Mouse (Mus musculus) liver, embryonic 13.5 days (tissue): ENCODE measurements around the gene Hamp. TPM values are rescaled to one million over a fixed set of nuclear protein-coding genes. Genes with fewer than 3 reads are reported as not detected.
"Not testable (repeated sequence)": the region's sequence is repeated elsewhere in the genome, so short reads cannot be mapped to it uniquely, and the experiment has no call there.

Experiments used
- ATAC-seq: fragments of 200-750 bp; cut with Nextera tagmentation; 2 replicates; pipeline ENCODE4 v1.8.0; 2017; ENCODE audit warnings: low read depth, mild to moderate bottlenecking, moderate number of reproducible peaks, moderate library complexity
- DNase-seq: peaks from one replicate; pipeline ENCODE4 v3.0.0; 2022
- H3K27ac ChIP-seq: fragments of 300-500 bp; sonication (generic); 2 replicates; pipeline ENCODE4 v1.5.1; 2015; ENCODE audit warnings: moderate library complexity, mild to moderate bottlenecking, inconsistent platforms
- H3K27me3 ChIP-seq: fragments of 300-500 bp; sonication (generic); 2 replicates; pipeline ENCODE4 v1.6.1; 2015; ENCODE audit warnings: mild to moderate bottlenecking, inconsistent platforms
- H3K36me3 ChIP-seq: fragments of 300-500 bp; sonication (generic); 2 replicates; pipeline ENCODE4 v1.6.1; 2015; ENCODE audit warnings: mild to moderate bottlenecking, inconsistent platforms
- H3K4me1 ChIP-seq: fragments of 300-500 bp; sonication (generic); replicated peaks from 2 replicates; pipeline ENCODE4 v1.6.1; 2015; ENCODE audit warnings: inconsistent platforms
- H3K4me2 ChIP-seq: fragments of 300-500 bp; sonication (generic); 2 replicates; pipeline ENCODE4 v1.6.1; 2015; ENCODE audit warnings: inconsistent platforms, mild to moderate bottlenecking, moderate library complexity
- H3K4me3 ChIP-seq: fragments of 300-500 bp; sonication (generic); replicated peaks from 2 replicates; pipeline ENCODE4 v1.5.1; 2015; ENCODE audit warnings: mild to moderate bottlenecking, inconsistent platforms
- H3K9ac ChIP-seq: fragments of 300-500 bp; sonication (generic); 2 replicates; pipeline ENCODE4 v1.6.1; 2015; ENCODE audit warnings: mild to moderate bottlenecking, inconsistent platforms
- H3K9me3 ChIP-seq: fragments of 300-500 bp; sonication (generic); replicated peaks from 2 replicates; pipeline ENCODE4 v1.6.1; 2016; ENCODE audit warnings: inconsistent platforms
- WGBS: fragments of 180-500 bp; shearing (Covaris S2); methylation state at CpG from one replicate; pipeline ENCODE4 v1.1.7; 2015; ENCODE audit not compliant: insufficient replicate concordance; 5-methylcytosine and 5-hydroxymethylcytosine counted together
- polyA plus RNA-seq: library from polyadenylated mRNA; unstranded; fragments of >200 nt; fragmentation: Nextera tagmentation; extraction: Ambion mirVana; gene quantifications from 2 replicates; pipeline ENCODE4 v1.2.1, GENCODE M21; 2015

Hamp gene
- polyA plus RNA-seq, 1 experiment from 2014 or later: 3.7 TPM

DNA sequence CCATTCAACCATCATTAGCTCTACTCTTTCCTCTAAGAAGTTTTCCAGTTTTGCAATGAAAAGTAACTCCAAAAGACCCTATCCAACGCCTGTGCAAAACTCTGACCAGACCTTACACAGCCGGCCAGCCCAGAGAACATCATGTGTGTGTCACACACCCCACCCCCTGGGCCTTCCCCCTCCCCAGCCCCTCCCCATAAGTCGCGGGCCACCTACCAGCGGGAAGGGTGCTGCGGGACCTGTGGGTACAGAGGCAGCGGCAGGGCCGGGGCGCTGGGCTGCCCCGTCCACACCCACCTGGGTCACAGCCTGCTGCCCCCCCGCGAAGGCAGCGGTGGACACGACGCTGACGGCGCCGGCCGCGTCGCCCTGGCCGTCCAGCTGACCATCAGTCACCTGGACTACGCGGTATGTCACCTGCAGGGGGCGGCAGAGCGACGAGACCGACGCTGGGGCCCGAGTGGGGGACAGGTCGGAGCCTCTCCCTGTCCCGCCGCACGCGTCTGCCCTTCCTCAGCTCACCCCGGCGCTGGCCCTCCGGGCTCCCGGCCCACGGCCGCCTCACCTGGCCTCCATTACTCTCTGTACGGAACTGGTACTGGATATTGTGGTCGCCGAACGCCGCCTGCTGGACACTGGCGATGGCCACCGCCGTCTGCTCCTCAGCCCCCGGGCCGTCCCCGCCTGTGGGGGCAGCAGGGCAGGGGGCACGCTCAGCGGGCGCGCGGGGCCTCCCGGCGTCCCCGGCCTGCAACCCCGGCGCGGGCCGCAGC, 11.9 kb upstream of the Hamp start:
- ATAC-seq: peak; percentile 68
- DNase-seq: peak; percentile 83
- 0% methylated on average over 56 of the region's 64 CpGs for WGBS
- H3K9ac ChIP-seq: peak overlapping the region; percentile 99
- H3K4me1 ChIP-seq: peaks cover 36% of the 10 kb centered on the region
- H3K27ac ChIP-seq: peak overlapping the region; percentile 92
- no peaks in the 10 kb centered on the region for H3K9me3 ChIP-seq
- peaks cover 59% of the 10 kb centered on the region for H3K36me3 ChIP-seq
- peak overlapping the region; percentile 95 for H3K4me3 ChIP-seq
- no peaks in the 10 kb centered on the region for H3K27me3 ChIP-seq
- H3K4me2 ChIP-seq: peak overlapping the region; percentile 88

DNA sequence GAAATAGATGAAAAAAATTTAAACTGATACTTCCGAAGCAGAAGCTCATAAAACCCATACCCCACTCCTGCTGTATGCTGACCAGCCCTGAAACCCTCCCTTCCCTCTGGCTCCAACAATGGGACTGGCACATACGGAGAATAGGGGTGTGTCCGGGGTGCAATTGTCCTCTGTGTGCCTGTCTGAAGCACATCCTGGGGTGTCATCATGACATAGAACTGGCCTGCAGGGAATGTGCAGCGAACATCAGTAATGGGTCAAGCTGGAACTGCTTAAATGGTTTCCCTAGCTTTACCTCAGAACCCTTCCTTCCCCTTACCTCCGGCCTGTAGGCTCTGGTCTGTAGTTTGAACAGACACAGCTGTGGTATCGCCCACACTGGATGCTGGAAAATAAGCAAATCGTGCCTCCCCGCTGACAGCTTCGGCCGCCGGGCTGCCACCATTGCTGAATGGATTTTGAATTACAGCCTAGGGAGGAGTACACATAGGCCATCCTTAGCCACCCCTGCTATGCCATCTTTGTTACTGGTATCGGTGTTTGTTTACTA, 11.2 kb upstream of the Hamp start:
- Histone ChIP-seq H3K4me3 (peak overlapping the region; percentile 95), H3K36me3 (peaks cover 66% of the 10 kb centered on the region), H3K9ac (peak overlapping the region; percentile 99), H3K4me1 (peaks cover 36% of the 10 kb centered on the region), H3K4me2 (peak overlapping the region; percentile 88), H3K27me3 (no peaks in the 10 kb centered on the region), H3K27ac (peak overlapping the region; percentile 92), H3K9me3 (no peaks in the 10 kb centered on the region)
- 87% methylated on average over 12 of the region's 12 CpGs for WGBS
- DNase-seq: no peak
- no peak for ATAC-seq

DNA sequence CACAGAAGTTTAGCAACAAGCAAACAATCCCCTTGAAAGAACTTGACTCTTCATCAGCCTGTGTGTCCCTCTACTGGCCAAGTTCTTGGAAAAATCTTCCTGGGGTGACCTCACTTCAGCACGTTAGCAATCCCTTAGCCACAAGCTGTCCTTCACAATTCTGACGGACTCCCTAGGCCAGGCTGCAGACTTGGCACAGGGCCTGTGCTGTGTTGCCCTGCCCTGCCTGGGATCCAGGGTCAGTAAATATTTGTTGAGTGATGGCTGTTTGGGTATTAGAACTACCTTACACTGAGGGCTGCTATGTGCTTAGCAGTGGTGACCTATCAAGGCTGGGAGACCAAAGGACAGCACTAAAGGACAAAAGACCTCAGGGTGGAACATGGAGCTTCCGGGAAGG, 10.2 kb upstream of the Hamp start:
- H3K27ac ChIP-seq: no peak overlapping the region; the same call in 1 of the 2 replicates
- ATAC-seq (peak; percentile 14; the same call in 1 of the 2 replicates), DNase-seq (no peak)
- H3K4me3 ChIP-seq: no peak overlapping the region
- peaks cover 73% of the 10 kb centered on the region for H3K36me3 ChIP-seq
- H3K4me2 ChIP-seq: no peak overlapping the region
- no peak overlapping the region for H3K9ac ChIP-seq
- no peaks in the 10 kb centered on the region for H3K9me3 ChIP-seq
- peaks cover 36% of the 10 kb centered on the region for H3K4me1 ChIP-seq
- WGBS: 80% methylated on average over 3 of the region's 3 CpGs
- H3K27me3 ChIP-seq: no peaks in the 10 kb centered on the region

DNA sequence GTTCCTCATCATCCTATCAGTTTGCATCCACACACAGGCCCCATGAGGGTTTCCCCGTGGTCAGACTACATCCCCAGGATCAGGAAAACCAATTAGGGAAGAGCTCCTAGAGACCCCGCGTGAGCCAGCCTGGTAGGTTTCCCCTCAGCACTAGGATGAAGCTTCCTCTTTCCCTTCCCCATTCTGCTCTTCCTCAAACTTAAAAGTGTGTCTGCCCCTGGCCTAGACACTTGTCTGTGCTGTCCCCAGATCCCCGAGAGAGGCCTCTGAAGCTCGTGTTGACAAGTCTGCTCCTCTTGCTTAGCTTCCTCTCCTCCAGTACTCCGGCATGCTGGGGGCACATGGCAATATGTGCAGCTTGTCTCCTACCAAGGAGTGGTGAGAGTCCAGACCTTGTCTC, 9.6 kb upstream of the Hamp start:
- Histone ChIP-seq H3K9ac (no peak overlapping the region), H3K9me3 (no peaks in the 10 kb centered on the region), H3K4me3 (no peak overlapping the region), H3K4me2 (no peak overlapping the region), H3K4me1 (peaks cover 32% of the 10 kb centered on the region), H3K27me3 (no peaks in the 10 kb centered on the region), H3K36me3 (peaks cover 71% of the 10 kb centered on the region), H3K27ac (peak overlapping the region; percentile 27; the same call in 1 of the 2 replicates)
- DNase-seq: no peak
- 62% methylated on average over 6 of the region's 6 CpGs for WGBS
- no peak for ATAC-seq

DNA sequence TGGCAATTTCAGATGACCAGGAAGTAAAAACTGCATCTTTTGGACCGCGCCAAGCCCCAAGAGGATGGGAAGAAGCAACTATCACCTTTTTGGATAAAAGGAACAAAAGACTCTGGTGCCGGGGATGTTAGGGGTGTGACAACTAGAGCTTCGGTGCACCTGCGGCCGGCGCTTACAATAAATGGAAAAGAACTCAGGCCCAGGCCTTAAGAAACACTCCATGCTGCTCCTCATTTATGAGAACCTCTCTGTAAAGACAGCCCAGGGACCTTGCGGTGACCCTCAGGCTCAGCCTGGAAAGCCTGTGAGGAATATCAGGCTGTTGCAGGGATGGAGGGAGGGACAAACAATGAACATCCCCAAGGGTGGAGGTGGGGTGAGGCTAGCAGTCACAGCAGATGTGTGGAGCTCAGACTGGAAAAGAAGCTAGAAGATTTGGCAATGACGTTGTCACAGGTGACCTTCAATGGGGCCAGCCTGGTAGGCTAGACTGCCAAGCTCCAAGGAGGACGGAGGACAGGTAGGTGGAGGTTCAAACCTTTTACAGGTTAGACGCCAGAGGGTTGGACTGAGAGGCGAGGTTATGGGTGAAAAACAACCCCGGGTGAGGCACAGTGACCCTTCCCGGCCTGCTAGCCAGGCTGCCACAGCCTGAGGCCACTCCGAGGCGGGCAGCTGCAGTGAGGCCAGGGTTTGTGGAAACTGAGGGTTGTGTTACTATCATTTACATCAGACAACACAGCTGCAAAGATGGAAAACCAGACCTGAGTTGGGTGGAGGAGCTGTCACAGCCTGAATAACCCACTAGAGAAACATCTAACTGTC, 8.8 kb upstream of the Hamp start:
- Histone ChIP-seq H3K27me3 (no peaks in the 10 kb centered on the region), H3K4me2 (no peak overlapping the region), H3K27ac (no peak overlapping the region), H3K9me3 (no peaks in the 10 kb centered on the region), H3K9ac (no peak overlapping the region), H3K4me3 (no peak overlapping the region), H3K4me1 (peaks cover 24% of the 10 kb centered on the region), H3K36me3 (peaks cover 69% of the 10 kb centered on the region)
- 86% methylated on average over 16 of the region's 16 CpGs for WGBS
- ATAC-seq: no peak
- DNase-seq: no peak

DNA sequence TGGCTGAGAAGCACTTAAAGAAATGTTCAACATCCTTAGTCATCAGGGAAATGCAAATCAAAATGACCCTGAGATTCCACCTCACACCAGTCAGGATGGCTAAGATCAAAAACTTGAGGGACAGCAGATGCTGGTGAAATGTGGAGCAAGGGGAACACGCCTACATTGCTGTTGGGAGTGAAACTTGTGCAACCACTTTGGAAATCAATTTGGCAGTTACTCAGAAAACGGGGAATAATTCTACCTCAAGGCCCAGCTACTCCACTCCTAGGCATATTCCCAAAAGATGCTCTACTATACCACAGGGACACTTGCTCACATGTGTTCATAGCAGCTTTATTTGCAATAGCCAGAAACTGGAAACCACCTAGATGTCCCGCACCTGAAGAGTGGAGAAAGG, 6.1 kb upstream of the Hamp start:
- H3K27ac ChIP-seq, H3K9me3 ChIP-seq, DNase-seq, H3K4me3 ChIP-seq, H3K9ac ChIP-seq, H3K4me2 ChIP-seq, ATAC-seq, H3K27me3 ChIP-seq: not testable (repeated sequence)
- H3K4me1 ChIP-seq: peaks cover 14% of the 10 kb centered on the region
- H3K36me3 ChIP-seq: peaks cover 75% of the 10 kb centered on the region
- 80% methylated on average over 3 of the region's 3 CpGs for WGBS

DNA sequence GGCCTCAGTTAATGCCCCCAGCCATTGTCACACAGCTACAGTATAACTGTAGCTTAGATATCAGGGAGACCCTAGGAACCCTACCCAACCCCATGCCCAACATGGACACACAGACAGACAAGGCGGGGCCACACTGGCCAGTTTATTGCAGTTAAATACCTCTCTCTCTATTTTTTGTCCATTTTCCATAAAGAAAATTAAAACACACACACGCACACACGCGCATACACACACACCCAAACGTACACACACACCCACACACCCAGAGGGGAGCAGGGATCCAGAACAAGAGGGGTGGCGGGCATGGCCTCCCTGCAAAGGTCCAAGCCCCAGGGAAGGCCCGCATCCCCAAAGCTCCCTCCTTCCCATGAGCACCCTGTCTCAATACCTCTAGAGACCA, 2.0 kb upstream of the Hamp start:
- H3K27ac ChIP-seq: no peak overlapping the region
- 80% methylated on average over 7 of the region's 7 CpGs for WGBS
- no peak overlapping the region for H3K9ac ChIP-seq
- no peaks in the 10 kb centered on the region for H3K27me3 ChIP-seq
- H3K4me1 ChIP-seq: 0 out of 2 replicates have a peak, but pooled peaks cover 4% of the 10 kb centered on the region
- H3K4me3 ChIP-seq: no peak overlapping the region
- DNase-seq: no peak
- ATAC-seq: peak; percentile 29; the same call in 1 of the 2 replicates
- no peak overlapping the region for H3K4me2 ChIP-seq
- no peaks in the 10 kb centered on the region for H3K9me3 ChIP-seq
- peaks cover 35% of the 10 kb centered on the region for H3K36me3 ChIP-seq

DNA sequence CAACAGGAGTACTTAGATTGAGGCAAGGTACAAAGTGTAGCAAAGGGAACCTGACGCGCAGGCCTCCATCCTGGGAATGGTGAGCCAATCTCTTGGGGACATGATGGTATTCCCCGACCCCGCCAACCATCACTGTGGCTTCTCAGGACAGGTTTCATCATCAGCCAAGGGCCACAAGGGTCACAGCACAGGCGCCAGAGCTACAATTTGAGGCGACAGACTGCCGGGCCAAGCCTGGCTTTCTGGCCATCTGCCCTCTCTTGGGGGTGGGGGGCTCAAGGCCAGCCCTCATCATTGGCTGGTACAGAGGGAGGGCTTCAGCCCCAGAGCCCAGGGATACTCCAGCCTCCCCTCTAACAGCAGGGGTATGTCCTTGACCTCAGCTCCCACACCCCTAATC, 1.6 kb upstream of the Hamp start:
- H3K36me3 ChIP-seq: peaks cover 31% of the 10 kb centered on the region
- not testable (repeated sequence) for H3K4me1 ChIP-seq, H3K27ac ChIP-seq, DNase-seq, H3K27me3 ChIP-seq, H3K4me3 ChIP-seq, H3K9ac ChIP-seq, H3K9me3 ChIP-seq, H3K4me2 ChIP-seq
- ATAC-seq: peak; percentile 46
- WGBS: 84% methylated on average over 7 of the region's 7 CpGs

DNA sequence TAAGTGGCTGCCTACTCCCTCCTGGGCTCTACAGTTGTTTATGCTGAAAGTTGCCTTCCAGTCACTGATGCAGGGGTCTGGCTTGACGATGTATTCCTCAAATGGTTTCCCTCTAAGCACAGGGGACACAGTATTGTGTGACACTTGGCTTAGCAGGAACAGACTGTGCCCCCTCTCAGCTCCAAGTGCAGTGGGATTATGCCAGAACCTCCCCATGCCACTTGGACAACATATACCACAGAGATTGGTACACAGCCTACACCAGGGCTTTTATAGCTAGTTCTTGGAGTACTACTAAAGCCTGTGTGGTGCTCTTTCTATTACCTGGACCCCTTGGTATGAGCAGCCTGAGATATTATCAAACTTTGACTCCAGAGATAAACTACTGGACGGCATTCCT, 874 bp upstream of the Hamp start:
- WGBS: 49% methylated on average over 2 of the region's 2 CpGs

DNA sequence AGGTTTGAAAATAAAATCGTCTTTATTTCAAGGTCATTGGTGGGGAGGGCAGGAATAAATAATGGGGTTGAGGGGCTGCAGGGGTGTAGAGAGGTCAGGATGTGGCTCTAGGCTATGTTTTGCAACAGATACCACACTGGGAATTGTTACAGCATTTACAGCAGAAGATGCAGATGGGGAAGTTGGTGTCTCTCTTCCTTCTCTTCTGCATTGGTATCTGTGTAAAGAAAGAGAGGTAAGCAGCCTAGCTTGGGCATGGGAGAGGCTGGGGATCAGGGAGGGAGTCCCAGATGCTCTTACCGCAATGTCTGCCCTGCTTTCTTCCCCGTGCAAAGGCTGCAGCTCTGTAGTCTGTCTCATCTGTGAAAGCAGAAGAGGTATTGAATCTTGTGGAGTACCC, 1.5 kb downstream of the Hamp start:
- not testable (repeated sequence) for H3K9me3 ChIP-seq, H3K27ac ChIP-seq, H3K4me2 ChIP-seq, H3K9ac ChIP-seq, H3K4me1 ChIP-seq, H3K27me3 ChIP-seq, H3K4me3 ChIP-seq, DNase-seq, ATAC-seq, H3K36me3 ChIP-seq
- WGBS: 16% methylated on average over 3 of the region's 3 CpGs

More for the DNA sequence above, 874 bp upstream of the Hamp start:
- 0 out of 2 replicates have a peak, but pooled peaks have one; percentile 22 for ATAC-seq
- not testable (repeated sequence) for H3K4me1 ChIP-seq, H3K27ac ChIP-seq, H3K4me3 ChIP-seq, H3K4me2 ChIP-seq, DNase-seq, H3K9ac ChIP-seq, H3K9me3 ChIP-seq, H3K27me3 ChIP-seq
- H3K36me3 ChIP-seq: peaks cover 24% of the 10 kb centered on the region

DNA sequence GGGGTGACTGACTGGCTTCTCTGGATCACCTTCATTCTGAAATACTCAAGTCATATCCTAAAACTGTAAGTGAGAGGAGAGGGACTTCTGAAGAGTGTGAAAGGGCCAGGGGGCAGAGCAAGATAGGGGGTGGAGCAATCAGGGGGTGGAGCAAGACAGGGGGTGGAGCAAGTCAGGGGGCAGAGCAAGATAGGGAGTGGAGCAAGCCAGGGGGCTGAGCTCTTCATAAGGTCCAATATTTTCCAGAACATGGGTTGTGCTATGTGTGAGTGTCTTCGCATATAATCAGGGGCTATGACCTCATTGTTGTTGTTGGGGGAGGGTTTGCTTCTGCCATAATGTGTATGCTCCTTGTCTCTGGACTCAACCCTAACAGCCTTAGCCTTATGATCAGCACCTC, 3.8 kb downstream of the Hamp start:
- not testable (repeated sequence) for H3K4me1 ChIP-seq, H3K9ac ChIP-seq, H3K4me3 ChIP-seq, H3K4me2 ChIP-seq, H3K36me3 ChIP-seq, H3K9me3 ChIP-seq, H3K27ac ChIP-seq, ATAC-seq, H3K27me3 ChIP-seq, DNase-seq
- 50% methylated on average over 1 of the region's 1 CpGs for WGBS
